Mouse (Mus musculus): ENCODE measurements at regions not wholly inside any gene's neighbourhood (a gene's known extent, or its start where the extent isn't known, plus 50 kb on each side); places are given as distances from the start of the nearest gene placed in this dataset.

DNA sequence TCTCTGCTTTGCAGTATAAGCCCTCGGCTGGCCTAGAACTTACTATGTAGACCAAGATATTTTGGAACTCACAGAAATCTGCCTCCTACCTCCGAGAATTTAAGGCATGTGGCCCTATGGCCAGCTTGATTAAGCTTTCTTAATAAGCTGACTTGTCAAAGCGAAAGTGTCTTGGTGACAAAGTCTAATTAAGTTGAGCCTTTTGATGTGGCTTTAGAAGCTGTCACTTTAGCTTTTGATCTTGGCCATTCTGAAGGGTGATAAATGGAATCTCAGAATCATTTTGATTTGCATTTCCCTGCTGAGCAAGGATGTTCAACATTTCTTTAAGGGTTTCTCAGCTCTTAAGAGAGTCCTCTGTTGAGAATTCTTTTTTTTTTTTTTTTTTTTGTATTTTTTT lies 67.6 kb upstream of the Tdrd3 start:
- Histone ChIP-seq H3K9ac (replicated peaks; ENCODE audit: low read length) (no peak overlapping the region), H3K27ac (replicated peaks; ENCODE audit: low read depth, low read length) (no peak overlapping the region), H3K9me3 (replicated peaks; ENCODE audit: control insufficient read depth, low read length) (no peaks in the 10 kb centered on the region), H3K4me3 (ENCODE audit: low read depth, low read length) (no peak overlapping the region), H3K4me1 (ENCODE audit: control insufficient read depth, insufficient read depth, low read length) (no peaks in the 10 kb centered on the region), H3K36me3 (replicated peaks; ENCODE audit: control insufficient read depth, insufficient read depth, low read depth, low read length) (no peaks in the 10 kb centered on the region), H3K27me3 (ENCODE audit: control insufficient read depth, insufficient read depth, low read length) (no peaks in the 10 kb centered on the region), H3K4me2 (ENCODE audit: low read depth, low read length) (no peak overlapping the region)
- no peak for ATAC-seq (replicated peaks; ENCODE audit: insufficient number of reproducible peaks, low FRiP score, low TSS enrichment, low read depth)
- no peak for DNase-seq (ENCODE audit: low spot score)
- 73% methylated on average over 3 of the region's 3 CpGs for WGBS

DNA sequence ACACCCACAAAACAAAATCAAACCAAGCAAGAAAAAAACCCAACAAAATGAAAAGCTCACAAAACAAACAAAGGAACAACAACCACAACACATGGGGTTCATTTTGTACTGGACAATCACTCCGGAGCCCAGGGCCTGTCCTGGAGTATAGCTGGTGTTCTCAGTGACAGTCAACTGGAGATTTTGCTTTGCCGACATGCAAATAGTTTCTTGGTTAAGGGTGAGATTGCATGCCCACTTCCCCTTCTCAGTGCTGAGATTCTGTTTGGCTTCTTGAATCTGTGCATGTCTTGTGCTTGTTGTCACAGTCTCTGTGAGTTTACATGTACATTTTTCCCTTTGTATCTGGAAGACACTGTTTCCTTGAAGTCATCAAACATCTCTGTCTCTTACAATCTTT lies 50.6 kb upstream of the Tdrd3 start:
- no peaks in the 10 kb centered on the region for H3K27me3 ChIP-seq (ENCODE audit: control insufficient read depth, insufficient read depth, low read length)
- no peak overlapping the region for H3K9ac ChIP-seq (replicated peaks; ENCODE audit: low read length)
- H3K4me3 ChIP-seq (ENCODE audit: low read depth, low read length): no peak overlapping the region
- H3K4me1 ChIP-seq (ENCODE audit: control insufficient read depth, insufficient read depth, low read length): no peaks in the 10 kb centered on the region
- H3K36me3 ChIP-seq (replicated peaks; ENCODE audit: control insufficient read depth, insufficient read depth, low read depth, low read length): no peaks in the 10 kb centered on the region
- no peaks in the 10 kb centered on the region for H3K9me3 ChIP-seq (replicated peaks; ENCODE audit: control insufficient read depth, low read length)
- DNase-seq (ENCODE audit: low spot score) (no peak), ATAC-seq (replicated peaks; ENCODE audit: insufficient number of reproducible peaks, low FRiP score, low TSS enrichment, low read depth) (no peak)
- H3K27ac ChIP-seq (replicated peaks; ENCODE audit: low read depth, low read length): no peak overlapping the region
- 91% methylated on average over 2 of the region's 2 CpGs for WGBS
- no peak overlapping the region for H3K4me2 ChIP-seq (ENCODE audit: low read depth, low read length)
